Mouse (Mus musculus) heart, adult 11 months (tissue): ENCODE measurements around the gene Olfr18.
"Not testable (repeated sequence)": the region's sequence is repeated elsewhere in the genome, so short reads cannot be mapped to it uniquely, and the experiment has no call there.

Experiments
- DNase-seq: peaks from one replicate; pipeline ENCODE4 v3.0.0; 2022

Olfr18 gene

DNA sequence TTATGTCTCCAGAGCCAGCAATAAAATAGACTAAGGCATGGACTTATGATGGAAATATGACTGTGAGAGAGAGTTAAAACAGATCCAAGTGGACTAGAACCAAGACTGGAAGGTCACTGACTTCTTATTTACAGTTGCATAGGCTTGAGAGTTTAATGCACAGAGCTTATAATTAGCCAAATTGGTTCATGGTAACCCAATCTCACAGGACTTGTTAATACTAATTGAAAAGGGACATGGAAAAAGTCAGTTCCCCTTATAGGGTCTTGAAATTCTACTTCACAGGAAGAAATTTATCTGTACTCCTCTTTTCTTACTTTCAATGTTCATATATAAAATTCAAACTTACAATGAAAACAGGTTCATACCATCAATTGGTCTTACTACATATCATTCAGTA is at the start of gene Olfr18:
Gene Olfr18, minus strand, starts transcription at position 101 of the 400 bp plus-strand sequence.
- no peak for DNase-seq

DNA sequence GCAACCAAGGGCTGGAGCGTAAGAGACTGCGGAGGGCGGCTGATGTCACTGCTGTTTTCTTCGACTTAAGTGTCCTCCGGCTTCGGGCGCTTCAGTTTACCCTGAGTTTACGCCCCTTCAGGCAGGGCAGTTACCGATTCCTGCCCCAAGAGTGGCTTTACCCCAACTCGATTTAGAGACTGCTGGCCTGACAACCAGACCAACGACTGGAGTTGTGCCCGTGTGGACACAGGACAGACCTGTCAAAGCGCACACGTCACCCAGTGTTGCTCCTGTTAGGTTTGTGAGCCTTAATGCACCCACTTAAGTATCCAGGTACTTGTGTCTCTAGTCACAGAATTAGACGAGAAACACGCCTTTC is 49.4 kb upstream of the Olfr18 start:
- DNase-seq: no peak

GRCm38 (mm10) chr9:20384532-20385342 is 48.8 kb upstream of the Olfr18 start, which contains the start of gene Zfp560:
Gene Zfp560 (minus strand): TSS chr9:20385177.
- DNase-seq: peak; percentile 98

GRCm38 (mm10) chr9:20383659-20384058 is 47.8 kb upstream of the Olfr18 start:
- no peak for DNase-seq

- peak; percentile 19 for DNase-seq
Measured at GRCm38 (mm10) chr9:20374712-20375111, 38.8 kb upstream of the Olfr18 start.

DNA sequence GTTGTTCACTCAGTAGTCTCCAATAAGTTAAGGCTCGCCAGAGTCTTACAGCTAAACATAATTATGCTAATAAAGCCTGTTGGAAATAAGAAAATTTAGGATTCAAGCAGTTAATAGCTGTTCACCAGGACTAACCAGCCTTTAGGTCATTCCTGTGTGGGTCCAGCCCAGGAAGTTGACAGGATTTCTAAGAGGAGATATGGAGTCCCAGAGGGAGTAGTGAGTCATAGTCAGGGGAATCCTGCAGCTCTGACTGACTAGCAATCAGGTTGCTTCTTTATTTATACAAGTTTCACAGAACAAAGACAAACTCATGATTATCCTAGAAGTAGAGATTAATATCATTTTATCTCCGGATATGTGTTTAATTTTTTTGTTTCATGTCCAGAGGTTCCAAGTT is 31.4 kb upstream of the Olfr18 start:
- DNase-seq: peak; percentile 16

DNA sequence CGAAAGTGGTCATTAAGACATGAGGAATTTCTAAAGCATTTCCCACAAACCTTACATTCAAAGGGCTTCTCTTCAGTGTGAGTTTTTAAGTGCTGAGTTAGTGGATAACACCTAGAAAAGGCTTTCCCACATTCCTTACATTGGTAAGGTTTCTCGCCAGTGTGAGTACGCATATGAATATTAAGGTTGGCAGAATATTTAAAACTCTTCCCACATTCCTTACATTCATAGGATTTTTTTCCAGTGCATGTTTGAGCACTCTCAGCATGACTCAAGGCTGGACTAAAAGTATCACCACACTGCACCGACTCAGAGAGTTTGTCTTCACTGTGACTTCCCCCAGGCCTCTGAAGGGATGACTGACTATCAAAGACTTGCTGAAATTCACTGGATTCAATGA is 12.6 kb upstream of the Olfr18 start:
- peak; percentile 8 for DNase-seq

DNA sequence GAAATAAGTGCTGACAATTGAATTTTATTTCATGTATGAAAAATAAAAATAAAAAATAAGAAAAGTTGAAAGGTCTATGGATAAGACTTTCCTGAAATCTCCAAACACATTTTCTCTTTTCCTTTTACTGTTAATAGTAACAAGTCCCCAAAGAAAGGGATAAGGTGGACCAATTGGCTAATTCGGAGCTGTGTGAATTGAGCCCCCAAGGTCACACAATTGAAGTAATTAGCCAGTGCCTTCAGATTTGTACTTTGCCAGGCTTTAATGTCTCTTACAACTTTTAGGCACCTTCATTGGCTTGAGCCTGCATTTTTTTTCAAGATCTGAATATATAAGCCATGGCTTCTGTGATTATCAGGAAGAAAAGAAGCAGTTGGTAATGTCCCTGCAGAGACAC is 37.7 kb downstream of the Olfr18 start, which contains the start of gene Olfr873:
Gene Olfr873, plus strand, starts transcription at position 301 of the 400 bp plus-strand sequence.
- no peak for DNase-seq

- not testable (repeated sequence) for DNase-seq
Measured at GRCm38 (mm10) chr9:20295562-20295961, 40.3 kb downstream of the Olfr18 start.

DNA sequence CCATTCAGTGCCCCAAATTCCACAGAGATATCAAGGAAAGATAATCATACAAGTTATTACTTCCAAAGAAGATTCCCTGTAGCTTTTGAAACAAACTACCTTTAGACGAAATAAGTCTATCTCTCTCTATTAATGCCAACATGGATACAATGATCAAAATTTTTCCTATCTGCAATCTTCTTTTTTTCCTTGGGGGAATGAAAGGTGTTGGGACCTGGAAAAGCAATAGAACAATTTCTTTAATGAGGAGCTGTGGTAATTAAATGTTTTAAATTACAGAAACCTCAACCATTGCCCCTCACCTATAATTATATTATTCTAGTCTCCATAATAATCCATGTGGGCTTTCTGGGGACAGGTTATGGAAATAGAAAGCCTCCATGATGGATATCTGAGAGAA is 53.8 kb downstream of the Olfr18 start, which contains the start of gene Olfr39:
Gene Olfr39, plus strand, starts transcription at position 301 of the 400 bp plus-strand sequence.
- no peak for DNase-seq
